Mouse (Mus musculus) MEL (cell line): Measurements from ENCODE around the gene Maml3.

Experiments used
- CTCF ChIP-seq, 3 experiments: IDR thresholded peaks in 2 of 3; conservative IDR thresholded peaks in 1 of 3; 2 replicates each; pipeline ENCODE4 v1.5.1; 2011 to 2012; ENCODE audit warnings: low read length in 3 of 3, low read depth in 2 of 3, mild to moderate bottlenecking in 2 of 3, improper control_type of control experiment in 1 of 3, inconsistent platforms in 1 of 3, mixed read lengths in 1 of 3, moderate library complexity in 1 of 3; ENCODE audit not compliant: control insufficient read depth in 1 of 3, insufficient read depth in 1 of 3, poor library complexity in 1 of 3, severe bottlenecking in 1 of 3
- ELF1 ChIP-seq: IDR thresholded peaks from 2 replicates; pipeline ENCODE4 v1.6.1; 2014; ENCODE audit warnings: low read depth, mild to moderate bottlenecking, inconsistent platforms, low read length, improper control_type of control experiment, moderate library complexity
- EP300 ChIP-seq, 2 experiments: IDR thresholded peaks; 2 replicates each; pipeline ENCODE4 v1.6.1; 2011; ENCODE audit warnings: improper control_type of control experiment in 2 of 2, low read length in 2 of 2, low read depth in 1 of 2, mild to moderate bottlenecking in 1 of 2
- ETS1 ChIP-seq: IDR thresholded peaks from 2 replicates; pipeline ENCODE4 v1.6.1; 2012; ENCODE audit warnings: low read depth, mild to moderate bottlenecking, inconsistent platforms, low read length, improper control_type of control experiment, moderate library complexity

- TF ChIP-seq ETS1 (no peak), EP300 (IDR thresholded peaks at IDR 0.05; ENCODE audit: low read depth in 1 of 2, low read length in 2 of 2) (no peak), ELF1 (no peak), CTCF (IDR thresholded peaks at IDR 0.05 in 2 of 3, conservative IDR thresholded peaks at IDR 0.05 in 1 of 3; ENCODE audit: control insufficient read depth in 1 of 3, insufficient read depth in 1 of 3, low read depth in 2 of 3, low read length in 3 of 3, poor library complexity in 1 of 3, severe bottlenecking in 1 of 3) (no peak)
These were observed 387.4 kb downstream of the Maml3 start for GRCm38 (mm10) chr3:51717455-51717854.
